Mouse (Mus musculus): ENCODE data around the gene Zfp65.
"Not testable (repeated sequence)": the region's sequence is repeated elsewhere in the genome, so short reads cannot be mapped to it uniquely, and the experiment has no call there.

Gene Zfp65

GRCm38 (mm10) chr13:67728641-67729318, at the start of gene Zfp65:
TSS of gene Zfp65 (minus strand) at chr13:67729173.
- DNase-seq (ENCODE audit: low spot score in 2 of 2): peak in 1 of 2 experiments; percentile 28

DNA sequence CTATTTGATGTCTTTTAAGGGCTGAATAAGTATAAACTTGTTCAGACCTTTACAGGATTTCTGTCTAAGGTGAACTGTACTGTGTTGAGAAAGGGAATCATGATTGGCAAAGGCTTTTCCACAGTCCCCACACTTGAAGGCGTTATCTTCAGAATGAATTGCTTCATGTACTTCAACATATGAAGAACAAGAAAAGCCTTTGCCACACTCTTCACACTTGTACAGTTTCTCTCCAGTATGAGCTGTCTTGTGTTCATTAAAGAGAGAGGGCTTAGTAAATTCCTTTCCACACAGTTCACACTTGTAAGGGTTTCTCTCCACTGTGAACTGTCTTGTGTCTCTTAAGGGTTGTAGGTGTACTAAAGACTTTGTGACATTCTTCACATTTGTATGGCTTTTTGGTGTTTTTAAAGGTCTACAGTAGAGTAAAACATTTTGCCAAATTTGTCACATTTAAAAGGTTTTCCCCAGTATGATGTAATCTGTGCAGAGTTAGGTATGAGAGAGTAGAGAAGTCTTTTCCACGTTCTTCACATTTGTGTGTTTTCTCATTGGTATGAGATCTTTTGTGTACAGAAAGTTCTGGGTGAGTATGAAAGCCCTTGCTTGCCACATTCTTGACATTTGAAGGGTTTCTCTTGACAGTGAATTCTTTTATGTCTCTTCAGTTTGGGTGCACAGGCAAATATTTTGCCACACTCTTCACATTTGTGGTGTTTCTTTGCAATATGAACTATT, 34.2 kb upstream of the Zfp65 start:
- no peak for DNase-seq (ENCODE audit: low spot score in 2 of 2)

- DNase-seq (ENCODE audit: low spot score in 2 of 2): no peak
Measured at GRCm38 (mm10) chr13:67759966-67760365, 31.0 kb upstream of the Zfp65 start.

DNA sequence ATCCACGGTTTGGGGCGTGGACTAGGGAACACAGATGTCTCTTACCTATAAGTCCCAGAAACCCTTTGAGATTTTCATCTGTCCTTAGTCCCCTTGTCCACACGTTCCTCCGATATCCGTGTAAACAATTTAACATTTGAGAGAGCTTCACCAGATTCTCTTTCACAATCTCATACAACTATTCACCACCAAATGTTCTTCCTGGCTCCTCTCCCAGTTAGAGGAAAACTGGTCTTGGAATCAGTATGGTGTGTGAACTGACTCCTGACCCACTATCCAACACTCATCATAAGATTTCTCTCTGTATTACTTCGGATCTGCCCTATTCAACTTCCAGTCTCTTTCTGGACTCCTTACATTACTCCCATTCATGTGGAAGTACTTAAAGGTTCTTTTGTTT, 26.8 kb upstream of the Zfp65 start:
- DNase-seq (ENCODE audit: low spot score in 2 of 2): no peak

GRCm38 (mm10) chr13:67754333-67755306, 25.6 kb upstream of the Zfp65 start, which contains the start of gene Zfp85:
TSS of gene Zfp85 (minus strand) at chr13:67755228.
- DNase-seq (ENCODE audit: low spot score in 2 of 2): peak; percentile 29 to 48

GRCm38 (mm10) chr13:67743896-67744295, 14.9 kb upstream of the Zfp65 start:
- no peak for DNase-seq (ENCODE audit: low spot score in 2 of 2)

- DNase-seq (ENCODE audit: low spot score in 2 of 2): no peak
Measured at GRCm38 (mm10) chr13:67742941-67743340, 14.0 kb upstream of the Zfp65 start.

GRCm38 (mm10) chr13:67734391-67734790, 5.4 kb upstream of the Zfp65 start:
- DNase-seq (ENCODE audit: low spot score in 2 of 2): not testable (repeated sequence)

DNA sequence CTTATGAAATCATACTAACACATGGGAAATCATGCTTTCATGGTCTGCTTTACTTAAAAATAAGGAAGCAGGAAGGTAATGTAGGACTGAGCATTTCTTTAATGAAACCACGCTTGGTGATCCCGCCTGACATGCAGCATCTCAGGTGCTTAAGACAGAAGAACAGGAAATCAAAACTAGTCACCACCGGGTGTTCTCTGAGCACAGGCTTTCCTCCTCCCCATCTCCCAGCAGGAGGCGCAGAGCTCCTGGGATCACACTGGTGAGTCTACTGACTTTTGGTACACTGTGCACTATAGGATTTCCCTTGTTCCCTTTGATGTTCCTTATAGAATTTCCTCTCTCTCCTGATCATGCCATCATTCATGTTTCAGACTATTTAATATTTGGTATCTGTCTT, 468 bp upstream of the Zfp65 start:
- DNase-seq (ENCODE audit: low spot score in 2 of 2): peak in 1 of 2 experiments; percentile 8

GRCm38 (mm10) chr13:67728106-67728505, 867 bp downstream of the Zfp65 start:
- DNase-seq (ENCODE audit: low spot score in 2 of 2): no peak

- DNase-seq (ENCODE audit: low spot score in 2 of 2): peak in 1 of 2 experiments; percentile 48
Measured at GRCm38 (mm10) chr13:67725331-67725730, 3.6 kb downstream of the Zfp65 start.

GRCm38 (mm10) chr13:67723848-67724479, 5.0 kb downstream of the Zfp65 start:
- DNase-seq (ENCODE audit: low spot score in 2 of 2): peak; percentile 58 to 78

DNA sequence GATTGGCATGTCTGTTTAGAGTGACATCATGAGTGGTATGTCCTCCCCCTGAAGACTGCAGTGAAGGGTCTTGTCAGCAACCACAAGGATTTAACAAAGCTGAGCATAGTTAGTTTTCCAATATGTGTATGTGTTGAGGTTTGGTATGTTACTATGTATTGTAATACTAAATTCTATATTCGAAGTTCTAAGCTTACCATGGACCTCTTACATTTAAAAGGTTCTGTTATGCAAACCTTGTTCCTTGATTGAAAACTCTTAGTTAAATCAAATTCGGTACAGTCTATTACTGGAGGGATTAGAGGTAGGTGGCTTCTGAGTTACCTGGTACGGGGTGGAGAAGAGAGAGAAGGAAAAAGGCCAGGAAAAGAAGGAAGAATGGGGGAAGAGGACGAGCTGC, 42.0 kb downstream of the Zfp65 start, which contains the start of gene Zfp738:
Gene Zfp738, minus strand, starts transcription at position 101 of the 400 bp plus-strand sequence.
- no peak for DNase-seq (ENCODE audit: low spot score in 2 of 2)

DNA sequence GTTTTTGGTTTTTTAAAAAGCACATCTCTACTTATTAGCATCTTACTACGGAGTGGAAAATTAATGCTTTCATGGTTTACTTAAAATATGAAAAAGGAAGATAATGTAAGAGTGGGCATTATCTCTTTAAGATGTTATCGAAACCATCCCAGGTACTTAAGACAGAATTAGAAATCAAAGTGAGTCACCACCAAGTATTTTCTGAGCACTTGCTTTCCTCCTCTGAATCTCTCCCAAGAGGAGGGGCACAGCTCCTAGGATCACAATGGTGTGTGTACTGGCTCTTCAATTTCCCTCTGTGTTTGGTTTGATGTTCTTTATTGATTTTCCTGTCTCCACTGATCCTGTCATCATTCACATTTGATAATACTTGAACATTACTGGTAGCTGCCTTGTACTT, 45.1 kb downstream of the Zfp65 start:
- DNase-seq (ENCODE audit: low spot score in 2 of 2): not testable (repeated sequence)

DNA sequence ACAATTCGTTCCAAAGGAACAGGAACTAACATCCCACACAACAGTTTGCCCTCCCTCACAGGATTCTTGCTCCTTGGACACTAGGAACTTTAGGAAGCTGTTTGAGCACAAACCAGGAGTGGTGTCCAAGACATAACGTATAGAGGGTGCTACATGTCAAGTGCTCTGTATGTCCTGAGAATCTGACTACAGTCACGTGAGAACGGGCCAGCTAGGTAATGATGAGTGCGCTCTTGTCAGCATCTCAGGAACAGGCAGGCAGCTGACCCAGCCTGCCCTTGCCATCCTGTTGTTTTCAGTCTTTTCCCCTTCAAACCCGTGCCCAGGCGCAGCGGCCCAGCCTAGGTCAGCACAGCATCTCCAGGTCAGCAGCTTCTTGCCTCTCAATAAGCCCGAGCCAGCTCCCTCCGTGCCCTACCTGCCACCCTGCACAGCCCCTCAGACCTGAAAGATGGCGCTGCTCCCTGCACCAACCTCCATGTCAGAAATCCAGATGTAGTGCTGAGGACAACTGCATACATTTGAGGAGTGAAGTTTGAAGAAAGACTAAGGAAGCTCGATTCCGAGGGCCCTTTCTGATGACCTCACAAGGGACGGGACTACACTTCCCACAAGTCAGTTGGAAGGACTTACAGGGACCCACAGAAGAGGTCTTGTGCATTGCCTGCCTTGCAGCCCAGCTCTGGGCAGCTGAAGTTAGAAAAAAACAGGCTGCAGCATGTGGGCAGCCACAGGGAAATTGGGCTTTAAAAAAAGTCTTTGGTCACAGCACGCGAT, 45.8 kb downstream of the Zfp65 start:
- DNase-seq (ENCODE audit: low spot score in 2 of 2): peak; percentile 45 to 67

DNA sequence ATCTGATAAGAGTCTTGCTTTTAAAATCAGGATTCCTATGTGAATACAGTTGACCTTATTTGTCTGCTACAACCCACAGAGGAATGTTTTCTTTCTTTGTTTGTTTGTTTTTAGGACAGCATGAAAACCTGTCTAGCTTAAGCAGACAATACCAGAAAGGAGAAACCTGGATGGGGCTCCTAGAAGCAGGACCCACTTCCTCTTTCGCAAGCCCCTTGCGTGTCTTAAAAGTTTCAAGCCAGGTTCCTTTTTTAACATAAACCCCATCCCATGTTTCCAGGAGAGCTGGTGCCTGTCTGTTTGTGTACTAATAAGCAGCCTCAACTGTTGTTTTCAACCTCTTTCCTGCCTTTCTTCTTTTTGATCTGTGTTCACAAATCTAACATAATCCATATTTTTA, 54.1 kb downstream of the Zfp65 start:
- no peak for DNase-seq (ENCODE audit: low spot score in 2 of 2)

All from cerebellum, postnatal 4 days (tissue).